Mouse (Mus musculus): ENCODE results near the gene Olfr64.

DNA sequence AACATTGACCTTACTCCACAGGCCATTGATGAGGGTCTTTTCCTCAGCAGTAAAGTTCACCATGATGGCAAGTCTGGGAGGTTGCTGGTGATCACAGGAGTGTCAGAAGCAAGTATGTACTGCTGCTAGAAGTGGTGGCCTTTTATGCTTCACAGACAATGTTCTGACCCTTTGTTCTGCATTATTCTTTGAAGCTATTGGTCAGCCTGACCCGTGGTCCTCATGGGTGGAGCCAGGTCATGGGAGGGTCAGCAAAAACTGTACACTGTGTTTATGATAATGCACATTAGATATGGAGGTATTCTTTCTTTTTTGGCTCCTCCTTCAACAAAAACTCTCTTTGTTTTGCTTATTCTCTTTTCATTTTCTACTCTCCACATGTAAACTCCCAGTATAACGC, 41.2 kb downstream of the Olfr64 start, which contains the start of gene Hbb-y:
- TF ChIP-seq CTCF (IDR thresholded peaks at IDR 0.05; ENCODE audit: low read depth) = no peak
- no peak for TF ChIP-seq EP300 (IDR thresholded peaks at IDR 0.05; ENCODE audit: low read depth)
